Mouse (Mus musculus) liver, postnatal 0 days (tissue): ENCODE data around the gene Tas2r110. TPM values are rescaled to one million over a fixed set of nuclear protein-coding genes. Genes with fewer than 3 reads are reported as not detected.

Experiments used
- ATAC-seq: fragments of 200-750 bp; cut with Nextera tagmentation; 2 replicates; pipeline ENCODE4 v1.8.0; 2017; ENCODE audit warnings: mild to moderate bottlenecking, moderate library complexity
- DNase-seq: peaks from one replicate; pipeline ENCODE4 v3.0.0-alpha.2; 2016
- H3K27ac ChIP-seq: fragments of 300-500 bp; sonication (generic); 2 replicates; pipeline ENCODE4 v1.5.1; 2014; ENCODE audit warnings: antibody characterized with exemption, moderate library complexity, mild to moderate bottlenecking, low read depth
- H3K27me3 ChIP-seq: fragments of 300-500 bp; sonication (generic); 2 replicates; pipeline ENCODE4 v1.6.1; 2014; ENCODE audit warnings: low read length, control low read depth, mixed read lengths; ENCODE audit not compliant: insufficient read depth
- H3K36me3 ChIP-seq: fragments of 300-500 bp; sonication (generic); replicated peaks from 2 replicates; pipeline ENCODE4 v1.6.1; 2014; ENCODE audit warnings: mild to moderate bottlenecking, control low read depth, low read length, moderate library complexity, mixed read lengths; ENCODE audit not compliant: insufficient read depth
- H3K4me1 ChIP-seq: fragments of 300-500 bp; sonication (generic); 2 replicates; pipeline ENCODE4 v1.6.1; 2014; ENCODE audit warnings: antibody characterized with exemption, mild to moderate bottlenecking, control low read depth; ENCODE audit not compliant: insufficient read depth
- H3K4me2 ChIP-seq: fragments of 300-500 bp; sonication (generic); 2 replicates; pipeline ENCODE4 v1.6.1; 2014; ENCODE audit warnings: low read depth, mild to moderate bottlenecking, low read length, moderate library complexity, mixed read lengths
- H3K4me3 ChIP-seq: fragments of 300-500 bp; sonication (generic); 2 replicates; pipeline ENCODE4 v1.5.1; 2014; ENCODE audit warnings: low read depth, low read length
- H3K9ac ChIP-seq: fragments of 300-500 bp; sonication (generic); replicated peaks from 2 replicates; pipeline ENCODE4 v1.6.1; 2014; ENCODE audit warnings: mild to moderate bottlenecking, moderate library complexity
- H3K9me3 ChIP-seq: fragments of 300-500 bp; sonication (generic); 2 replicates; pipeline ENCODE4 v1.6.1; 2016; ENCODE audit warnings: mild to moderate bottlenecking, control low read depth, low read length, mixed read lengths
- CTCF ChIP-seq: sonication (generic); IDR thresholded peaks from 2 replicates; pipeline ENCODE4 v1.5.1; 2016; ENCODE audit warnings: antibody characterized with exemption, low read depth
- EP300 ChIP-seq: IDR thresholded peaks from 2 replicates; pipeline ENCODE4 v1.6.1; 2016; ENCODE audit warnings: antibody characterized with exemption, low read depth, mild to moderate bottlenecking
- WGBS: fragments of 180-500 bp; shearing (Covaris S2); extraction: QIAGEN DNeasy Blood & Tissue Kit; methylation state at CpG from one replicate; pipeline ENCODE4 v1.1.7; 2014; ENCODE audit not compliant: insufficient replicate concordance; 5-methylcytosine and 5-hydroxymethylcytosine counted together
- polyA plus RNA-seq: library from polyadenylated mRNA; unstranded; fragments of >200 nt; fragmentation: Nextera tagmentation; extraction: Ambion mirVana; gene quantifications from 2 replicates; pipeline ENCODE4 v1.2.1, GENCODE M21; 2015

The Tas2r110 gene
- polyA plus RNA-seq = not detected in 2 replicates

- TF ChIP-seq CTCF (no peak), EP300 (no peak)
- no peak within 1 kb of the TSS for H3K4me3 ChIP-seq
- ATAC-seq (no peak), DNase-seq (no peak)
- no peaks in the 10 kb centered on the region for H3K36me3 ChIP-seq
- no peaks in the 10 kb centered on the region for H3K4me1 ChIP-seq
- H3K4me2 ChIP-seq = no peak within 1 kb of the TSS
- H3K9ac ChIP-seq = no peak within 1 kb of the TSS
- no peak within 1 kb of the TSS for H3K27ac ChIP-seq
- no peaks in the 10 kb centered on the region for H3K9me3 ChIP-seq
- no peaks in the 10 kb centered on the region for H3K27me3 ChIP-seq
Observed at GRCm38 (mm10) chr6:132867708-132868107, at the start of gene Tas2r110. Gene Tas2r110 (plus strand): TSS chr6:132868008.

GRCm38 (mm10) chr6:132846842-132847241, 21.0 kb upstream of the Tas2r110 start, which contains the start of gene Tas2r123:
Gene Tas2r123 (plus strand): TSS chr6:132847142.
- TF ChIP-seq CTCF (no peak), EP300 (no peak)
- WGBS = 68% methylated on average over 1 of the region's 1 CpGs
- no peak within 1 kb of the TSS for H3K9ac ChIP-seq

GRCm38 (mm10) chr6:132855138-132855537, 12.7 kb upstream of the Tas2r110 start, which contains the start of gene Tas2r116:
Gene Tas2r116 (plus strand): TSS chr6:132855438.
- DNase-seq = no peak
- Histone ChIP-seq H3K4me2 (no peak within 1 kb of the TSS), H3K36me3 (no peaks in the 10 kb centered on the region), H3K4me3 (no peak within 1 kb of the TSS), H3K4me1 (no peaks in the 10 kb centered on the region), H3K9me3 (no peaks in the 10 kb centered on the region; the same call in 1 of the 2 replicates), H3K9ac (no peak within 1 kb of the TSS), H3K27me3 (no peaks in the 10 kb centered on the region), H3K27ac (no peak within 1 kb of the TSS)
- no peak for ATAC-seq
- 49% methylated on average over 1 of the region's 1 CpGs for WGBS
- TF ChIP-seq CTCF (no peak), EP300 (no peak)

More at GRCm38 (mm10) chr6:132846842-132847241, 21.0 kb upstream of the Tas2r110 start, which contains the start of gene Tas2r123:
- H3K4me3 ChIP-seq = no peak within 1 kb of the TSS
- H3K4me1 ChIP-seq = no peaks in the 10 kb centered on the region
- H3K9me3 ChIP-seq = no peaks in the 10 kb centered on the region; the same call in 1 of the 2 replicates
- DNase-seq (no peak), ATAC-seq (no peak)
- no peak within 1 kb of the TSS for H3K27ac ChIP-seq
- H3K27me3 ChIP-seq = no peaks in the 10 kb centered on the region
- no peak within 1 kb of the TSS for H3K4me2 ChIP-seq
- H3K36me3 ChIP-seq = no peaks in the 10 kb centered on the region

- H3K4me2 ChIP-seq = no peak within 1 kb of the TSS
- no peak for TF ChIP-seq EP300
- no peak for TF ChIP-seq CTCF
- no peaks in the 10 kb centered on the region for H3K36me3 ChIP-seq
- no peaks in the 10 kb centered on the region for H3K27me3 ChIP-seq
- H3K9me3 ChIP-seq = no peaks in the 10 kb centered on the region
- H3K4me1 ChIP-seq = no peaks in the 10 kb centered on the region
- WGBS = 59% methylated on average over 1 of the region's 1 CpGs
- H3K4me3 ChIP-seq = no peak within 1 kb of the TSS
- no peak for ATAC-seq
- no peak within 1 kb of the TSS for H3K9ac ChIP-seq
- no peak for DNase-seq
- H3K27ac ChIP-seq = no peak within 1 kb of the TSS
Observed at GRCm38 (mm10) chr6:132892711-132893110, 24.9 kb downstream of the Tas2r110 start, which contains the start of gene Tas2r113. Gene Tas2r113 (plus strand): TSS chr6:132893011.

DNA sequence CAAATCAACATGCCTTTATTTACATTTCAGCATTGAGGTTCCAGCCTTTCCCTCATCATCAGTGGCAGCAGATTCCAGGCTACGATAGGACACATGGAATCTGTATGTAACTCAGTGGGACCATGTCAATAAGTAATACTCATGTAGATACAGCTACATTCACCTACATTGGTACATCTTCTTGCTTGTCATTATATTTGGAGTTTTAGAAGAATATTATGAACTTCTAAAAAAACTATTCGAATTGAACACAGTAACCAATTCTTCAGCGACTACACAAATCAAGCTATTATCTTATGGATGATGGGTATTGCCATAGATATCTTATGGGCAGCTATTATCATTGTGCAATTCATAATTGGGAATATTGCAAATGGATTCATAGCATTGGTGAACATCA, 41.5 kb downstream of the Tas2r110 start, which contains the start of gene Tas2r125:
Gene Tas2r125 (plus strand): TSS at position 301 of the 400 bp plus-strand sequence.
- no peak for DNase-seq
- Histone ChIP-seq H3K4me3 (no peak within 1 kb of the TSS), H3K36me3 (no peaks in the 10 kb centered on the region), H3K9ac (no peak within 1 kb of the TSS), H3K27ac (no peak within 1 kb of the TSS), H3K27me3 (no peaks in the 10 kb centered on the region), H3K9me3 (no peaks in the 10 kb centered on the region), H3K4me2 (no peak within 1 kb of the TSS), H3K4me1 (no peaks in the 10 kb centered on the region)
- TF ChIP-seq EP300 (no peak), CTCF (no peak)
- WGBS = 75% methylated on average over 3 of the region's 3 CpGs
- ATAC-seq = no peak

Other genes with a start within 250 kb of the Tas2r110 start
- gene A630073D07Rik, start 216.5 kb upstream of the Tas2r110 start, polyA plus RNA-seq = not detected in 2 replicates
- not detected in 2 replicates for gene Tas2r120, start 211.1 kb upstream of the Tas2r110 start, polyA plus RNA-seq
- gene Tas2r121, start 167.0 kb upstream of the Tas2r110 start, polyA plus RNA-seq = not detected in 2 replicates
- not detected in 2 replicates for gene Tas2r122, start 156.1 kb upstream of the Tas2r110 start, polyA plus RNA-seq
- gene Tas2r115, start 130.0 kb upstream of the Tas2r110 start, polyA plus RNA-seq = not detected in 2 replicates
- gene Tas2r124, start 113.3 kb upstream of the Tas2r110 start, polyA plus RNA-seq = not detected in 2 replicates
- not detected in 2 replicates for gene Tas2r102, start 105.9 kb upstream of the Tas2r110 start, polyA plus RNA-seq
- not detected in 2 replicates for gene Tas2r136, start 89.8 kb upstream of the Tas2r110 start, polyA plus RNA-seq
- not detected in 2 replicates for gene Tas2r117, start 65.2 kb upstream of the Tas2r110 start, polyA plus RNA-seq
- gene Tas2r123, start 20.9 kb upstream of the Tas2r110 start, polyA plus RNA-seq = not detected in 2 replicates
- not detected in 2 replicates for gene Tas2r116, start 12.6 kb upstream of the Tas2r110 start, polyA plus RNA-seq
- not detected in 2 replicates for gene Tas2r113, start 25.0 kb downstream of the Tas2r110 start, polyA plus RNA-seq
- gene Tas2r125, start 41.6 kb downstream of the Tas2r110 start, polyA plus RNA-seq = not detected in 2 replicates
- not detected in 2 replicates for gene Tas2r129, start 83.1 kb downstream of the Tas2r110 start, polyA plus RNA-seq
- gene Tas2r131, start 89.9 kb downstream of the Tas2r110 start, polyA plus RNA-seq = not detected in 2 replicates
- gene Tas2r109, start 113.0 kb downstream of the Tas2r110 start, polyA plus RNA-seq = not detected in 2 replicates
- gene Tas2r103, start 169.1 kb downstream of the Tas2r110 start, polyA plus RNA-seq = not detected in 2 replicates
- gene Tas2r140, start 187.8 kb downstream of the Tas2r110 start, polyA plus RNA-seq = not detected in 2 replicates
- gene Smim10l1, start 236.9 kb downstream of the Tas2r110 start, polyA plus RNA-seq = 64.7 and 72.4 TPM in 2 replicates